Mouse (Mus musculus) retina, embryonic 14.5 days (tissue): ENCODE results near the gene Lrrc18.

Source experiments
- DNase-seq: peaks from one replicate; pipeline ENCODE4 v3.0.0-alpha.2; 2015; ENCODE audit warnings: low spot score

The Lrrc18 gene

DNA sequence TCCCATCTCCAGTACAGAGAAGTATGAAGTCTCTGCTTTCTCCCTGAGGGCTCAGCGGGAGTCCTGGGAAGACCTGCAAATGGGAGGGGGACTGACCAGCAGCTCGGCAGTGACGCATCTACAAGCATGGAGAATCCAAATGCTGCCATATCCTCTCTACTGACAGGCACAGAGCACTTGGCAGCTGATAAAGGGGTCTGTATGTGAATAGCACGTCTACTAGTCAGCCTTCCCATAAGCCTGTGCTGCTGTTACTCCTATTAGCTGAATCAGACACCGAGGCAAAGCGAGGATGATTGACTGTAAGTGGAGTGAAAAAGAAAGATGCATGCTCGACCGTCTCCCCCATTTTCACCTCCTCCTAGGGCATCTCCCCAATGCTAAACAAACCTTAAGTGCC lies 62.3 kb downstream of the Lrrc18 start:
- peak; percentile 26 for DNase-seq

DNA sequence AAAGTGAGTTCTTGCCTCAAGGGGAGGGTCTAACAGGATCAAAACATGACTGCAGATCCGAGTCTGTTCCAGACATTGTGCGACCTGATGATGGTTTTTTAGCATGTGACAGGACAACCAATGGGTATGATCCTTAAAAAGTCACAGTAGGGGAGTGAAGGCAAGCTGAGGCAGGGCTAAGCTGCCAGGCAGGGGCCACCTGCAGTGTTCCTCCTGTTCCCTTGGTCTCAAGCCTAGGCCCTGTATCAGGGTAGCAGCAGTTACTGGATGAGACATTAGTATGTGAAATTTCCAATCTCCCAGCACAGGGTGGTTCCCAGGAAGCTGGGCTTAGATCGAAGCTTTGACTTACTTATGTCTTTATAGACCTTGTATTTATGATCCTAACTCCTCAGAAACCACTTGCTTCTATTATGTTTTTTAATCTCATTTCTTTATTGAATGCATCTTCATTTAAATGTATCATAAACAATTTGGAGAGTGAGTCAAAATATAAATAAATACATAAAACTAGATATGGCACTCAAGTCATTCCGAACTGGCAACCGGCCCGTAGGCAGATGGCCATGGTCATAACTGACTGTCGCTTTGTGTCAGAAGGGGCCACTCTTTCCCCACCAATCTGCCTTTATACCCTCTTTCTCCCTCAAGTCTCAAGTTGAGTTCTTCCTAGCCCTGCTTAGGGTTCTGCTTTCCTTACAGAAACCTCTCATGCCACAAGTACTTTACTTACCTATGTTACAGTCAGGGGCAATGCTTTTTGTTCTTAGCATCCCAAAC lies 67.9 kb downstream of the Lrrc18 start:
- DNase-seq = no peak

DNA sequence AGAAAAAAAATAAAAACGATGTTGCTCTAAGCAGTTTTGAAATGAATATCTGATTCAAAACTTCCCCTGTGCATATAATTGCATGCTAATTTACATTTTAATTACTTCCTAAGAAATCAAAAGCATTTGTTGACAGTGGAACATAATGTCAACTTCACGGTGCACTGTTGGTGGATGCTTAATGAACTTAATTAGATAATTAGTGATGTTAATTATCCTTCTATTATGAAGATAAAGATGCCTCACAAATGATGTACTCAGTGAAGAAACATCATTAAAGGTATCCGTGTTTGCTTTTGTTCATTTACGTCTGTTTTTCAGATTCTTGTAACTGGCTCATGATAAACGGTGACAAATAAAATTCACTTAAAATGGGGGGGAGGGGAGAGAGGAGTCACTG lies 71.8 kb downstream of the Lrrc18 start:
- DNase-seq = no peak
